Mouse (Mus musculus): ENCODE measurements around the gene Snrpe. TPM values are rescaled to one million over a fixed set of nuclear protein-coding genes. Genes with fewer than 3 reads are reported as not detected.
A peak's percentile ranks its signal among the peaks of the same experiment; 100 is the strongest.

The Snrpe gene
- polyA plus RNA-seq, 1 experiment from 2014 or later: 913 TPM

GRCm38 (mm10) chr1:133613817-133614216 is 3.7 kb upstream of the Snrpe start:
- Histone ChIP-seq H3K4me2 (no peak overlapping the region), H3K4me3 (no peak overlapping the region), H3K27me3 (no peaks in the 10 kb centered on the region), H3K9ac (no peak overlapping the region), H3K27ac (no peak overlapping the region), H3K36me3 (ENCODE audit: poor library complexity, severe bottlenecking) (peaks cover 14% of the 10 kb centered on the region), H3K4me1 (peaks cover 5% of the 10 kb centered on the region), H3K9me3 (replicated peaks) (no peaks in the 10 kb centered on the region)
- ATAC-seq: no peak
- WGBS: 84% methylated on average over 3 of the region's 3 CpGs

- H3K27ac ChIP-seq: no peak overlapping the region
- no peak overlapping the region for H3K4me2 ChIP-seq
- no peaks in the 10 kb centered on the region for H3K27me3 ChIP-seq
- no peaks in the 10 kb centered on the region for H3K9me3 ChIP-seq (replicated peaks)
- WGBS: 69% methylated on average over 1 of the region's 1 CpGs
- H3K9ac ChIP-seq: no peak overlapping the region
- no peak for ATAC-seq
- H3K36me3 ChIP-seq (ENCODE audit: poor library complexity, severe bottlenecking): peaks cover 23% of the 10 kb centered on the region
- H3K4me3 ChIP-seq: no peak overlapping the region
- H3K4me1 ChIP-seq: peaks cover 12% of the 10 kb centered on the region
These were observed 1.3 kb upstream of the Snrpe start for GRCm38 (mm10) chr1:133611436-133611835.

- Histone ChIP-seq H3K36me3 (ENCODE audit: poor library complexity, severe bottlenecking) (peaks cover 27% of the 10 kb centered on the region), H3K27me3 (no peaks in the 10 kb centered on the region), H3K4me3 (no peak overlapping the region), H3K27ac (no peak overlapping the region), H3K4me2 (no peak overlapping the region; the same call in 1 of the 2 replicates), H3K9me3 (replicated peaks) (no peaks in the 10 kb centered on the region), H3K4me1 (peaks cover 12% of the 10 kb centered on the region), H3K9ac (no peak overlapping the region)
- 0 out of 2 replicates have a peak, but pooled peaks have one; percentile 11 for ATAC-seq
- WGBS: 61% methylated on average over 6 of the region's 6 CpGs
These were observed 510 bp upstream of the Snrpe start for GRCm38 (mm10) chr1:133610601-133611000.

- Histone ChIP-seq H3K36me3 (ENCODE audit: poor library complexity, severe bottlenecking) (peaks cover 76% of the 10 kb centered on the region), H3K4me3 (no peak overlapping the region), H3K9me3 (replicated peaks) (no peaks in the 10 kb centered on the region), H3K27ac (no peak overlapping the region), H3K4me2 (no peak overlapping the region), H3K27me3 (no peaks in the 10 kb centered on the region), H3K4me1 (peaks cover 3% of the 10 kb centered on the region; the same call in 1 of the 2 replicates), H3K9ac (no peak overlapping the region)
- ATAC-seq: no peak
- 96% methylated on average over 4 of the region's 4 CpGs for WGBS
These were observed 6.9 kb downstream of the Snrpe start for GRCm38 (mm10) chr1:133603174-133603573.

- no peaks in the 10 kb centered on the region for H3K27me3 ChIP-seq
- H3K9me3 ChIP-seq (replicated peaks): no peaks in the 10 kb centered on the region
- no peak overlapping the region for H3K4me3 ChIP-seq
- H3K9ac ChIP-seq: no peak overlapping the region
- 2% methylated on average over 4 of the region's 4 CpGs for WGBS
- peak; percentile 86 for ATAC-seq
- H3K4me1 ChIP-seq: peaks cover 18% of the 10 kb centered on the region
- peak overlapping the region; percentile 67 for H3K27ac ChIP-seq
- H3K36me3 ChIP-seq (ENCODE audit: poor library complexity, severe bottlenecking): peaks cover 9% of the 10 kb centered on the region
- H3K4me2 ChIP-seq: no peak overlapping the region
These were observed 13.6 kb downstream of the Snrpe start for GRCm38 (mm10) chr1:133596298-133597007.

- Histone ChIP-seq H3K27me3 (no peaks in the 10 kb centered on the region), H3K27ac (no peak overlapping the region), H3K9me3 (replicated peaks) (no peaks in the 10 kb centered on the region), H3K4me3 (no peak overlapping the region), H3K4me1 (no peaks in the 10 kb centered on the region), H3K4me2 (no peak overlapping the region), H3K9ac (no peak overlapping the region), H3K36me3 (ENCODE audit: poor library complexity, severe bottlenecking) (no peaks in the 10 kb centered on the region)
- WGBS: 71% methylated on average over 6 of the region's 6 CpGs
- no peak for ATAC-seq
These were observed 24.0 kb downstream of the Snrpe start for GRCm38 (mm10) chr1:133585995-133586537.

- WGBS: 91% methylated on average over 11 of the region's 11 CpGs
- no peak overlapping the region for H3K9ac ChIP-seq
These were observed 38.8 kb downstream of the Snrpe start for GRCm38 (mm10) chr1:133571293-133571692.

More at GRCm38 (mm10) chr1:133571293-133571692, 38.8 kb downstream of the Snrpe start:
- ATAC-seq: no peak
- Histone ChIP-seq H3K27me3 (no peaks in the 10 kb centered on the region), H3K4me2 (no peak overlapping the region), H3K4me3 (no peak overlapping the region), H3K27ac (no peak overlapping the region), H3K4me1 (no peaks in the 10 kb centered on the region), H3K36me3 (ENCODE audit: poor library complexity, severe bottlenecking) (no peaks in the 10 kb centered on the region), H3K9me3 (replicated peaks) (peaks cover 3% of the 10 kb centered on the region; the same call in 1 of the 2 replicates)

Other genes with a start within 250 kb of the Snrpe start
- 2.9 TPM in 2 replicates for gene Etnk2, start 246.7 kb downstream of the Snrpe start, polyA plus RNA-seq (2015; fragmentation: Nextera tagmentation; extraction: Ambion mirVana)
- gene Sox13, start 185.9 kb downstream of the Snrpe start, polyA plus RNA-seq (2015; fragmentation: Nextera tagmentation; extraction: Ambion mirVana): 5.8 and 6.8 TPM in 2 replicates
- not detected in 2 replicates for gene Zbed6, start 50.6 kb upstream of the Snrpe start, polyA plus RNA-seq (2015; fragmentation: Nextera tagmentation; extraction: Ambion mirVana)
- gene Gm38394, start 51.0 kb upstream of the Snrpe start, polyA plus RNA-seq (2015; fragmentation: Nextera tagmentation; extraction: Ambion mirVana): 3.5 and 3.6 TPM in 2 replicates
- gene Lax1, start 79.8 kb upstream of the Snrpe start, polyA plus RNA-seq (2015; fragmentation: Nextera tagmentation; extraction: Ambion mirVana): not detected in 2 replicates
- 6.7 and 7.6 TPM in 2 replicates for gene Atp2b4, start 190.8 kb upstream of the Snrpe start, polyA plus RNA-seq (2015; fragmentation: Nextera tagmentation; extraction: Ambion mirVana)

Data from forebrain, embryonic 13.5 days (tissue).